Mouse (Mus musculus) heart, adult 2 months (tissue): ENCODE measurements at regions not wholly inside any gene's neighbourhood (a gene's known extent, or its start where the extent isn't known, plus 50 kb on each side); places are given as distances from the start of the nearest gene placed in this dataset.

Experiments
- DNase-seq, 2 experiments: peaks; one replicate each; pipeline ENCODE4 v3.0.0; 2021
- H3K27ac ChIP-seq: fragments of 200-600 bp; 2 replicates; pipeline ENCODE4 v1.8.1; 2022
- H3K27me3 ChIP-seq: fragments of 200-500 bp; 2 replicates; pipeline ENCODE4 v1.6.1; 2012; ENCODE audit warnings: mild to moderate bottlenecking, low read length, inconsistent platforms, mixed read lengths; ENCODE audit not compliant: control insufficient read depth, insufficient read depth
- H3K36me3 ChIP-seq: fragments of 200-500 bp; 2 replicates; pipeline ENCODE4 v1.6.1; 2012; ENCODE audit warnings: low read length, inconsistent platforms; ENCODE audit not compliant: control insufficient read depth, insufficient read depth
- H3K4me1 ChIP-seq: fragments of 200-500 bp; 2 replicates; pipeline ENCODE4 v1.6.1; 2011; ENCODE audit warnings: low read length; ENCODE audit not compliant: control insufficient read depth, insufficient read depth
- H3K4me3 ChIP-seq: fragments of 200-600 bp; 2 replicates; pipeline ENCODE4 v1.8.1; 2022
- H3K79me2 ChIP-seq: fragments of 200-500 bp; replicated peaks from 2 replicates; pipeline ENCODE4 v1.6.1; 2012; ENCODE audit warnings: mild to moderate bottlenecking, inconsistent platforms, low read length, moderate library complexity, mixed read lengths; ENCODE audit not compliant: control insufficient read depth, insufficient read depth
- H3K9ac ChIP-seq: fragments of 200-500 bp; 2 replicates; pipeline ENCODE4 v1.6.1; 2012; ENCODE audit warnings: low read depth, mild to moderate bottlenecking, control low read depth, inconsistent platforms, low read length, mixed read lengths
- CTCF ChIP-seq: fragments of 200-600 bp; IDR thresholded peaks from 2 replicates; pipeline ENCODE4 v1.8.1; 2022; ENCODE audit warnings: antibody characterized with exemption, mild to moderate bottlenecking, moderate library complexity
- EP300 ChIP-seq: fragments of 200-500 bp; IDR thresholded peaks from 2 replicates; pipeline ENCODE4 v1.6.1; 2011; ENCODE audit warnings: low read depth, low read length, control low read depth; ENCODE audit not compliant: insufficient read depth
- POLR2A ChIP-seq: fragments of 200-500 bp; IDR thresholded peaks from 2 replicates; pipeline ENCODE4 v1.6.1; 2011; ENCODE audit warnings: mild to moderate bottlenecking, low read depth, low read length, control low read depth; ENCODE audit not compliant: insufficient read depth
- whole genome bisulfite sequencing: fragments of 180-500 bp; shearing (Covaris S2); methylation state at CpG from one replicate; pipeline ENCODE4 v1.1.7; 2018; 5-methylcytosine and 5-hydroxymethylcytosine counted together
- intact Hi-C: fragments of 180-260 bp; cut with DNase I; formaldehyde crosslinking; loops from one replicate; pipeline ENCODE4 v1.15.1; 2025

- intact Hi-C loops, result no loop called here
- Histone ChIP-seq H3K27ac (no peak overlapping the region), H3K27me3 (no peaks in the 10 kb centered on the region; the same call in 1 of the 2 replicates), H3K79me2 (no peaks in the 10 kb centered on the region), H3K4me1 (no peaks in the 10 kb centered on the region), H3K36me3 (no peaks in the 10 kb centered on the region), H3K9ac (no peak overlapping the region), H3K4me3 (no peak overlapping the region)
- DNase-seq, result no peak
- no peak for TF ChIP-seq POLR2A
- TF ChIP-seq CTCF, result no peak
- TF ChIP-seq EP300, result no peak
- WGBS, result 89% methylated on average over 12 of the region's 12 CpGs
Observed at GRCm38 (mm10) chr3:128024856-128025255, 128.7 kb upstream of the Fam241a start.

GRCm38 (mm10) chr3:128014909-128015308, 118.8 kb upstream of the Fam241a start:
- no peak for DNase-seq
- no peaks in the 10 kb centered on the region for H3K79me2 ChIP-seq
- H3K36me3 ChIP-seq, result no peaks in the 10 kb centered on the region
- H3K4me3 ChIP-seq, result no peak overlapping the region
- no peaks in the 10 kb centered on the region for H3K4me1 ChIP-seq
- TF ChIP-seq CTCF, result no peak
- TF ChIP-seq POLR2A, result no peak
- no peak for TF ChIP-seq EP300
- WGBS, result 80% methylated on average over 1 of the region's 1 CpGs
- intact Hi-C loops, result no loop called here
- no peak overlapping the region for H3K9ac ChIP-seq
- H3K27ac ChIP-seq, result no peak overlapping the region
- H3K27me3 ChIP-seq, result no peaks in the 10 kb centered on the region

- 86% methylated on average over 18 of the region's 18 CpGs for WGBS
- H3K36me3 ChIP-seq, result no peaks in the 10 kb centered on the region
Observed at GRCm38 (mm10) chr3:128002905-128003641, 106.9 kb upstream of the Fam241a start.

GRCm38 (mm10) chr3:128001924-128002501, 105.9 kb upstream of the Fam241a start:
- intact Hi-C loops, result loop anchor here (2.0 kb wide), 1 partner anchor 335 kb away; no protein-coding TSS in a partner anchor
- TF ChIP-seq CTCF (peak; percentile 74), POLR2A (no peak), EP300 (no peak)
- Histone ChIP-seq H3K79me2 (no peaks in the 10 kb centered on the region), H3K4me1 (no peaks in the 10 kb centered on the region), H3K27ac (no peak overlapping the region), H3K27me3 (no peaks in the 10 kb centered on the region), H3K36me3 (no peaks in the 10 kb centered on the region), H3K9ac (no peak overlapping the region), H3K4me3 (no peak overlapping the region)
- DNase-seq, result no peak
- 73% methylated on average over 6 of the region's 6 CpGs for WGBS

More at GRCm38 (mm10) chr3:128002905-128003641, 106.9 kb upstream of the Fam241a start:
- intact Hi-C loops, result loop anchor here (2.0 kb wide), 1 partner anchor 334 kb away; no protein-coding TSS in a partner anchor
- DNase-seq, result no peak
- no peaks in the 10 kb centered on the region for H3K79me2 ChIP-seq
- no peak overlapping the region for H3K4me3 ChIP-seq
- TF ChIP-seq CTCF (no peak), EP300 (no peak), POLR2A (no peak)
- no peak overlapping the region for H3K27ac ChIP-seq
- no peaks in the 10 kb centered on the region for H3K27me3 ChIP-seq
- no peaks in the 10 kb centered on the region for H3K4me1 ChIP-seq
- no peak overlapping the region for H3K9ac ChIP-seq

GRCm38 (mm10) chr3:127995678-127996077, 99.6 kb upstream of the Fam241a start:
- WGBS, result 74% methylated on average over 7 of the region's 7 CpGs
- TF ChIP-seq POLR2A, result no peak
- TF ChIP-seq CTCF, result no peak
- no peak for TF ChIP-seq EP300
- Histone ChIP-seq H3K36me3 (no peaks in the 10 kb centered on the region), H3K27ac (no peak overlapping the region), H3K4me1 (no peaks in the 10 kb centered on the region), H3K9ac (no peak overlapping the region), H3K79me2 (no peaks in the 10 kb centered on the region), H3K4me3 (no peak overlapping the region), H3K27me3 (no peaks in the 10 kb centered on the region)
- intact Hi-C loops, result no loop called here
- no peak for DNase-seq

- intact Hi-C loops, result no loop called here
- Histone ChIP-seq H3K27me3 (no peaks in the 10 kb centered on the region), H3K4me1 (no peaks in the 10 kb centered on the region), H3K27ac (no peak overlapping the region), H3K36me3 (no peaks in the 10 kb centered on the region), H3K79me2 (no peaks in the 10 kb centered on the region), H3K4me3 (no peak overlapping the region), H3K9ac (no peak overlapping the region)
- no peak for TF ChIP-seq CTCF
- TF ChIP-seq POLR2A, result no peak
- no peak for TF ChIP-seq EP300
- DNase-seq, result no peak
- WGBS, result 45% methylated on average over 6 of the region's 6 CpGs
Observed at GRCm38 (mm10) chr3:127987583-127987982, 91.5 kb upstream of the Fam241a start.
